Mouse (Mus musculus) heart, embryonic 11.5 days (tissue): ENCODE results near the gene Agbl3. TPM values are rescaled to one million over a fixed set of nuclear protein-coding genes. Genes with fewer than 3 reads are reported as not detected.
A peak's percentile ranks its signal among the peaks of the same experiment; 100 is the strongest.

Experiments used
- ATAC-seq: fragments of 200-750 bp; cut with Nextera tagmentation; replicated peaks from 2 replicates; pipeline ENCODE4 v1.8.0; 2017; ENCODE audit warnings: moderate library complexity; ENCODE audit not compliant: insufficient number of reproducible peaks, low FRiP score, low TSS enrichment
- H3K27ac ChIP-seq: fragments of 300-500 bp; sonication (generic); 2 replicates; pipeline ENCODE4 v1.5.1; 2014; ENCODE audit warnings: mild to moderate bottlenecking, low read depth, low read length
- H3K27me3 ChIP-seq: fragments of 300-500 bp; sonication (generic); 2 replicates; pipeline ENCODE4 v1.6.1; 2014; ENCODE audit warnings: mild to moderate bottlenecking, low read length, mixed read lengths; ENCODE audit not compliant: control insufficient read depth, insufficient read depth
- H3K36me3 ChIP-seq: fragments of 300-500 bp; sonication (generic); 2 replicates; pipeline ENCODE4 v1.6.1; 2014; ENCODE audit warnings: mild to moderate bottlenecking, low read length, moderate library complexity, mixed read lengths; ENCODE audit not compliant: control insufficient read depth, insufficient read depth
- H3K4me1 ChIP-seq: fragments of 300-500 bp; sonication (generic); 2 replicates; pipeline ENCODE4 v1.6.1; 2014; ENCODE audit warnings: low read length; ENCODE audit not compliant: control insufficient read depth, insufficient read depth
- H3K4me2 ChIP-seq: fragments of 300-500 bp; sonication (generic); 2 replicates; pipeline ENCODE4 v1.6.1; 2014; ENCODE audit warnings: mild to moderate bottlenecking, moderate library complexity
- H3K4me3 ChIP-seq: fragments of 300-500 bp; sonication (generic); 2 replicates; pipeline ENCODE4 v1.5.1; 2014; ENCODE audit warnings: low read depth, low read length
- H3K9ac ChIP-seq: fragments of 300-500 bp; sonication (generic); 2 replicates; pipeline ENCODE4 v1.6.1; 2014; ENCODE audit warnings: mild to moderate bottlenecking, low read depth, low read length, moderate library complexity
- H3K9me3 ChIP-seq: fragments of 300-500 bp; sonication (generic); replicated peaks from 2 replicates; pipeline ENCODE4 v1.6.1; 2016; ENCODE audit warnings: low read length; ENCODE audit not compliant: control insufficient read depth
- WGBS: fragments of 180-500 bp; shearing (Covaris S2); extraction: QIAGEN DNeasy Blood & Tissue Kit; methylation state at CpG from one replicate; pipeline ENCODE4 v1.1.7; 2014; ENCODE audit not compliant: insufficient replicate concordance; 5-methylcytosine and 5-hydroxymethylcytosine counted together
- polyA plus RNA-seq: library from polyadenylated mRNA; unstranded; fragments of >200 nt; fragmentation: Nextera tagmentation; extraction: Ambion mirVana; gene quantifications from 2 replicates; pipeline ENCODE4 v1.2.1, GENCODE M21; 2014

Gene Agbl3
- polyA plus RNA-seq, 1 experiment from 2014 or later = 4.7 TPM

- Histone ChIP-seq H3K27ac (peak overlapping the region; percentile 65), H3K27me3 (no peaks in the 10 kb centered on the region), H3K4me2 (peak overlapping the region; percentile 9), H3K4me3 (no peak overlapping the region), H3K36me3 (peaks cover 11% of the 10 kb centered on the region; the same call in 1 of the 2 replicates), H3K4me1 (peaks cover 46% of the 10 kb centered on the region), H3K9me3 (no peaks in the 10 kb centered on the region), H3K9ac (0 out of 2 replicates have a peak overlapping the region, but pooled peaks have one; percentile 8)
- 35% methylated on average over 9 of the region's 9 CpGs for WGBS
- ATAC-seq = 0 out of 2 replicates have a peak, but pooled peaks have one; percentile 12
Measured at GRCm38 (mm10) chr6:34901911-34902444, 121.7 kb downstream of the Agbl3 start.

DNA sequence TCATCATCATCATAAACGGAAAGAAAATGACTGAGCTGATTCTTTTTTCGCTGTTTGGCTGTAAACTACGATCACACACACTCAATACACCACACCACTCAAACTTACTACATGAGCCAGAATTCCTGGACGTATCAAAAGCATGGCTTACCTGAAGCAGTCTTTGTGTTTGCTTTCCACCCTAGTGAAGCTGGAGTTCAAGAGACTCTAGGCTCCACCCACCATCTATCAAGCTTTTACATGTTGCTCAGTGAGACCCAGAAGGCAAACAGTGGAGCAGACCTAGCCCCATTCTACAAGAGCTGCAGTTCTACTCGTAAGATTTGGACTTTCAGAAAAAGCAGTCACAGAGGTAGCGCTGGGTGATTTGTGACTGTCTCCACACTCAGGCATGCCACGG lies 122.3 kb downstream of the Agbl3 start:
- ATAC-seq = no peak
- Histone ChIP-seq H3K27ac (peak overlapping the region; percentile 65), H3K36me3 (peaks cover 16% of the 10 kb centered on the region; the same call in 1 of the 2 replicates), H3K4me3 (no peak overlapping the region), H3K9me3 (no peaks in the 10 kb centered on the region), H3K27me3 (no peaks in the 10 kb centered on the region), H3K4me1 (peaks cover 47% of the 10 kb centered on the region), H3K4me2 (peak overlapping the region; percentile 9), H3K9ac (no peak overlapping the region)
- WGBS = 80% methylated on average over 7 of the region's 7 CpGs

DNA sequence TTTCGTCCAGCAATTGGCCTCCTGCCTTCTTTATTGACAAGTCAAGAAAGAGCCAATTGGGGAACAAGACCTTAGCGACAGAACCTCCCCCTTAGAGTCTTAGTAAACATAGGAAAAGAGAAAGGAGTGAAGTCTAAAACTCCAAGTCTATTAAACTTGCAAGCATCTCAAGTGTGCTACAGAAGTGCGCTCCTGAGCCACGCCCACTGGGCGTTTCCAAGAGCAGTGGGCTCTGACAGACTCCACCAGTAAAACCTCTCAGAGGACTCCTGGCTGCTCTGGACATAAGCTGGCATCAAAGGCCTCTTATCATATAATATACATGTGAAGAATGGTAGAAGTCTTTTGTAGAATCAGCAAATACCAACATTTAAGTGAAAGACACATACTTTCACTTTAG lies 123.2 kb downstream of the Agbl3 start:
- H3K4me3 ChIP-seq = no peak overlapping the region
- H3K4me1 ChIP-seq = peaks cover 54% of the 10 kb centered on the region
- 67% methylated on average over 5 of the region's 5 CpGs for WGBS
- peak overlapping the region; percentile 46 for H3K4me2 ChIP-seq
- no peaks in the 10 kb centered on the region for H3K27me3 ChIP-seq
- peak overlapping the region; percentile 8; the same call in 1 of the 2 replicates for H3K9ac ChIP-seq
- ATAC-seq = no peak
- H3K27ac ChIP-seq = peak overlapping the region; percentile 30; the same call in 1 of the 2 replicates
- H3K36me3 ChIP-seq = peaks cover 16% of the 10 kb centered on the region; the same call in 1 of the 2 replicates
- no peaks in the 10 kb centered on the region for H3K9me3 ChIP-seq

- 45% methylated on average over 10 of the region's 10 CpGs for WGBS
- H3K4me2 ChIP-seq = peak overlapping the region; percentile 46
Measured at GRCm38 (mm10) chr6:34903851-34904250, 123.6 kb downstream of the Agbl3 start.

DNA sequence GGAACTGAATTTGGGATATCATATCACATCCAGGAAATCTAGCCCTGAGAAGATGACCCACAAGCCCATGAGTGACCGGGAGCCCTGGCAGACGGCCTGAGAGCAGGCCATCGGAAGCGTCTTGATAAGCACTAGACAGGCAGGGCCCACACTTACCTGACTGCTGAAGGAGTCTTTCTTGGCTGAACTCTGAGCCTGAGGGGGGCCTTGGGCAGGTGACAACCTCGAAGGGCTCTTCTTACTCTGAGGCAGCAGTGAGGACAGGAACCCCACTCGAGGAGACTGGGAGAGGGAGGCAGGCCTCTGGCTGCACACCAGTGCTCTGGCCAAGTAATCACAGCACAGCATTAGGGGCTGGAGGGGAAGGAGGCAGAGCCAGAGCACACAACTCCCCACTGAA lies 124.1 kb downstream of the Agbl3 start:
- Histone ChIP-seq H3K4me3 (no peak overlapping the region), H3K4me2 (peak overlapping the region; percentile 6; the same call in 1 of the 2 replicates), H3K36me3 (peaks cover 14% of the 10 kb centered on the region; the same call in 1 of the 2 replicates), H3K27ac (peak overlapping the region; percentile 30), H3K9me3 (no peaks in the 10 kb centered on the region), H3K27me3 (no peaks in the 10 kb centered on the region), H3K4me1 (peaks cover 52% of the 10 kb centered on the region), H3K9ac (0 out of 2 replicates have a peak overlapping the region, but pooled peaks have one; percentile 6)
- WGBS = 32% methylated on average over 6 of the region's 6 CpGs
- ATAC-seq = no peak

More at GRCm38 (mm10) chr6:34903851-34904250, 123.6 kb downstream of the Agbl3 start:
- peak overlapping the region; percentile 30 for H3K27ac ChIP-seq
- no peak overlapping the region for H3K4me3 ChIP-seq
- ATAC-seq = no peak
- H3K4me1 ChIP-seq = peaks cover 54% of the 10 kb centered on the region
- peaks cover 16% of the 10 kb centered on the region; the same call in 1 of the 2 replicates for H3K36me3 ChIP-seq
- peak overlapping the region; percentile 8; the same call in 1 of the 2 replicates for H3K9ac ChIP-seq
- H3K9me3 ChIP-seq = no peaks in the 10 kb centered on the region
- no peaks in the 10 kb centered on the region for H3K27me3 ChIP-seq

GRCm38 (mm10) chr6:34906125-34906524 lies 125.9 kb downstream of the Agbl3 start:
- Histone ChIP-seq H3K36me3 (peaks cover 13% of the 10 kb centered on the region; the same call in 1 of the 2 replicates), H3K9ac (no peak overlapping the region), H3K4me3 (no peak overlapping the region), H3K4me1 (peaks cover 48% of the 10 kb centered on the region), H3K27ac (no peak overlapping the region), H3K4me2 (no peak overlapping the region), H3K9me3 (no peaks in the 10 kb centered on the region), H3K27me3 (no peaks in the 10 kb centered on the region)
- no peak for ATAC-seq
- WGBS = 57% methylated on average over 2 of the region's 2 CpGs

GRCm38 (mm10) chr6:34906661-34907060 lies 126.4 kb downstream of the Agbl3 start:
- H3K4me2 ChIP-seq = peak overlapping the region; percentile 35; the same call in 1 of the 2 replicates
- no peak for ATAC-seq
- peaks cover 13% of the 10 kb centered on the region; the same call in 1 of the 2 replicates for H3K36me3 ChIP-seq
- H3K9ac ChIP-seq = no peak overlapping the region
- H3K27me3 ChIP-seq = no peaks in the 10 kb centered on the region
- 84% methylated on average over 4 of the region's 4 CpGs for WGBS
- peaks cover 48% of the 10 kb centered on the region for H3K4me1 ChIP-seq
- 0 out of 2 replicates have a peak overlapping the region, but pooled peaks have one; percentile 54 for H3K27ac ChIP-seq
- H3K4me3 ChIP-seq = no peak overlapping the region
- H3K9me3 ChIP-seq = no peaks in the 10 kb centered on the region

- peak; percentile 46 for ATAC-seq
- Histone ChIP-seq H3K4me2 (peak overlapping the region; percentile 45), H3K9ac (peak overlapping the region; percentile 46; the same call in 1 of the 2 replicates), H3K36me3 (peaks cover 13% of the 10 kb centered on the region; the same call in 1 of the 2 replicates), H3K4me3 (no peak overlapping the region), H3K27me3 (no peaks in the 10 kb centered on the region), H3K4me1 (peaks cover 43% of the 10 kb centered on the region), H3K27ac (peak overlapping the region; percentile 57; the same call in 1 of the 2 replicates), H3K9me3 (no peaks in the 10 kb centered on the region)
- 53% methylated on average over 2 of the region's 2 CpGs for WGBS
Measured at GRCm38 (mm10) chr6:34907121-34907614, 126.9 kb downstream of the Agbl3 start.
